Mouse (Mus musculus) stomach, postnatal 0 days (tissue): Measurements from ENCODE around the gene Guk1. TPM values are rescaled to one million over a fixed set of nuclear protein-coding genes. Genes with fewer than 3 reads are reported as not detected.

Experiments used
- ATAC-seq: fragments of 200-750 bp; cut with Nextera tagmentation; 2 replicates; pipeline ENCODE4 v1.8.0; 2017; ENCODE audit not compliant: low FRiP score, low TSS enrichment
- DNase-seq: peaks from one replicate; pipeline ENCODE4 v3.0.0-alpha.2; 2016; ENCODE audit warnings: low spot score
- H3K27ac ChIP-seq: fragments of 300-500 bp; sonication (generic); replicated peaks from 2 replicates; pipeline ENCODE4 v1.5.1; 2014; ENCODE audit warnings: mild to moderate bottlenecking, control low read depth
- H3K27me3 ChIP-seq: fragments of 300-500 bp; sonication (generic); 2 replicates; pipeline ENCODE4 v1.6.1; 2014; ENCODE audit warnings: low read length; ENCODE audit not compliant: control insufficient read depth, insufficient read depth
- H3K36me3 ChIP-seq: fragments of 300-500 bp; sonication (generic); 2 replicates; pipeline ENCODE4 v1.6.1; 2014; ENCODE audit warnings: low read length, mixed read lengths; ENCODE audit not compliant: control insufficient read depth, insufficient read depth
- H3K4me1 ChIP-seq: fragments of 300-500 bp; sonication (generic); replicated peaks from 2 replicates; pipeline ENCODE4 v1.6.1; 2014; ENCODE audit warnings: antibody characterized with exemption; ENCODE audit not compliant: control insufficient read depth, insufficient read depth
- H3K4me2 ChIP-seq: fragments of 300-500 bp; sonication (generic); replicated peaks from 2 replicates; pipeline ENCODE4 v1.6.1; 2014; ENCODE audit warnings: low read depth, mild to moderate bottlenecking, control low read depth, moderate library complexity
- H3K4me3 ChIP-seq: fragments of 300-500 bp; sonication (generic); 2 replicates; pipeline ENCODE4 v1.5.1; 2014; ENCODE audit warnings: low read depth, low read length, control low read depth
- H3K9ac ChIP-seq: fragments of 300-500 bp; sonication (generic); 2 replicates; pipeline ENCODE4 v1.6.1; 2014; ENCODE audit warnings: mild to moderate bottlenecking, low read length, control low read depth, mixed read lengths
- H3K9me3 ChIP-seq: fragments of 300-500 bp; sonication (generic); 2 replicates; pipeline ENCODE4 v1.6.1; 2016; ENCODE audit warnings: low read length; ENCODE audit not compliant: control insufficient read depth
- CTCF ChIP-seq: IDR thresholded peaks from 2 replicates; pipeline ENCODE4 v1.5.1; 2016; ENCODE audit warnings: antibody characterized with exemption, low read depth, mild to moderate bottlenecking, moderate library complexity
- EP300 ChIP-seq: optimal IDR thresholded peaks from 2 replicates; pipeline ENCODE3; 2016; ENCODE audit warnings: antibody characterized with exemption
- WGBS: fragments of 180-500 bp; shearing (Covaris S2); extraction: QIAGEN DNeasy Blood & Tissue Kit; methylation state at CpG from one replicate; pipeline ENCODE4 v1.1.7; 2014; 5-methylcytosine and 5-hydroxymethylcytosine counted together
- polyA plus RNA-seq: library from polyadenylated mRNA; unstranded; fragments of >200 nt; fragmentation: Nextera tagmentation; extraction: Ambion mirVana; gene quantifications from 2 replicates; pipeline ENCODE4 v1.2.1, GENCODE M21; 2015

The Guk1 gene
- polyA plus RNA-seq, 1 experiment from 2014 or later, result 176 TPM

DNA sequence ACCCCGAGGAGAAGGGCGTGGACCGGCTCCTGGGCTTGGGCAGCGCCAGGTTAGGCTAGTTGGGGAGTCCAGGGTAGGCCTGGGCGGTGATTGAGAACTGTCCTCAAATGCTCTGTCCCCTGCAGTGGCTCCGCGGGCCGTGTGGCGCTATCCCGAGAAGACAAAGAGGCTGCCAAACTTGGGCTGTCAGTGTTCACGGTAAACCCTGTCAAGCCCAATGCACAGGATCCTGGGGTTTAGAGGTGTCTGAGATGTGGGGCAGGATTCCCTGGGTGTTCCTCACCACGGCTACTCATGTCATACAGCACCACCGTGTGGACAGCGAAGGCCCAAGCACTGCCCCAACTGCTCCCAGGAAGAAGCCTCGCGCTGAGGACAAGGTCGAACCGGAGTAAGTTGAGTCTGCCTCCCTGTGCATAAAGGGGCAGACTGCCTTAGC, 17.0 kb upstream of the Guk1 start:
- peak overlapping the region; percentile 81 for H3K4me2 ChIP-seq
- H3K36me3 ChIP-seq, result peaks cover 18% of the 10 kb centered on the region
- DNase-seq (peak; percentile 86), ATAC-seq (peak; percentile 82)
- peak overlapping the region; percentile 89 for H3K9ac ChIP-seq
- WGBS, result 6% methylated on average over 18 of the region's 18 CpGs
- no peaks in the 10 kb centered on the region for H3K9me3 ChIP-seq
- H3K4me1 ChIP-seq, result no peaks in the 10 kb centered on the region
- no peaks in the 10 kb centered on the region for H3K27me3 ChIP-seq
- TF ChIP-seq CTCF (peak; percentile 86), EP300 (no peak)
- peak overlapping the region; percentile 96 for H3K27ac ChIP-seq
- peak overlapping the region; percentile 93 for H3K4me3 ChIP-seq

DNA sequence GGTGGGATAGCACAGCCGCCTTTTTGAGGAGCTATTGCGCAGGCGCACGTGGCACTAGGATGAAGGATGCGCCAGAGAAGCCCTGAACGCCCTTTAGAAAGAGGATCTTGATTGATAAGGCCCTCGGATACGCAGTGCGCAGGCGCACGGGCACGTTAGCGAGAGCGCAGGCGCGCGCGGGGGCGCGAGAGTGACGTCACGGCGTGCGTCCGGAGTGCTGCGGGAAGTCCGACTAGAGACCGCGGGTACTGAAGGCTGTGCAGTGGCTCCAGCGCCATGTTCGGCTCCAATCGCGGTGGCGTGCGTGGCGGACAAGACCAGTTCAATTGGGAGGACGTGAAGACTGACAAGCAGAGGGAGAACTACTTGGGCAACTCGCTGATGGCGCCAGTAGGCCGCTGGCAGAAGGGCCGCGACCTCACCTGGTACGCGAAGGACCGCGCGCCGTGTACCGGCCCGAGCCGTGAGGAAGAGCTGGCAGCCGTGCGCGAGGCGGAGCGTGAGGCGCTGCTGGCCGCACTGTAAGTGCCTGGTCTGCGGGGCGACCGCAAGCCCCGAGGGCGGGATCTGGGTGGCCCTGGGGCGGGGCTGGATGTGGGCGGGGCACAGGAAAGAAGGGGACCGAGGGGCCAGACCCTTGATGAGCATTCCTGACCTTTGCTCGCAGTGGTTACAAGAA, 16.3 kb upstream of the Guk1 start, which contains the start of gene 2310033P09Rik:
Gene 2310033P09Rik (plus strand): TSS at position 169 of the 679 bp plus-strand sequence.
- H3K9ac ChIP-seq, result peak within 1 kb of the TSS; percentile 89
- DNase-seq, result peak; percentile 95
- peak within 1 kb of the TSS; percentile 93 for H3K4me3 ChIP-seq
- no peaks in the 10 kb centered on the region for H3K9me3 ChIP-seq
- peaks cover 18% of the 10 kb centered on the region for H3K36me3 ChIP-seq
- H3K27ac ChIP-seq, result peak within 1 kb of the TSS; percentile 96
- H3K27me3 ChIP-seq, result no peaks in the 10 kb centered on the region
- no peaks in the 10 kb centered on the region for H3K4me1 ChIP-seq
- H3K4me2 ChIP-seq, result peak within 1 kb of the TSS; percentile 81
- WGBS, result under 1% methylated on average over 66 of the region's 67 CpGs
- ATAC-seq, result peak; percentile 84
- TF ChIP-seq EP300, result no peak
- TF ChIP-seq CTCF, result peak; percentile 26; the same call in 1 of the 2 replicates

DNA sequence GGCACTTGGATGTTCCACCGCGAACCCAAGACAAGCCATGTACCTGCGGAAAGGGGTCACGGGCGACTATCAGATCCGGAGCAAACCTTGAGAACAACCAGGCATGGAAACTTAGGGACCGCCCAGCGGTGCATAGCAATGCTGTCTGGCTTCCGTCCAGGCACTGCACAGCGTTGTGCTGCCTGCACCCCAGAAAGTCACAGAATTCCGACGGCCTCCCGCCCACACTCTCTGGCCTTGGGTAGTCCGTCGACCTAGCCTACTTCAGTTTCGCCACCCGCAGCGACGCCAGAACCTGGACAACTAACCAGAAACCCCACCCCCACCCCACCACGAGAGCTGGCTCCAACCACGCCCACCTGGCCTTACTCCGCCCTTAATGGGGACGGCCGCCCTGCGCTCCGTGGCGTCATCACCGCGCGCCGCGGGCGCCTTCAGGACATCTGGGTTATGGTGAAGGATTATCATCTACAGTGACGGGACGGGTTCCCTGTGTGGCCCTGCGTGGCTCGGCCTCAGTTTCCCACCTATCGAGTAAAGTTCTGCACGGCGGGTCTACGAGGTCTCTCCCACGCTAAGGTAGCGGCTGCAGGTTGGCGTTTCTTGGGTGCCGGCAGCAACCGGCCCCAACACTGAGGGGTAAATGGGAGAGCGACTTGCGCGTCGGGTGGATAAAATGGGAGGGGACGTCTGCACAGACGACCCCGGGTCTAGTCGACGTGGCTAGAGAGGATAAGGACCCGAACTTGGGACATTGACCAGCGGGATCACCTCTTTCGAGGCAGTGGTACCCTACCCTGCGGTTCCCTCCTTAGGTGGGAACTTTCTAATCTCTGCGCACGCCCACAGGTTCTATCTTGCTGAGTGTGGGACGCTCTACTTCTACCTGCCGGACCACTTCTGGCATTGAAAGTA, 10.3 kb upstream of the Guk1 start, which contains the start of gene Mrpl55:
Gene Mrpl55 (plus strand): TSS at position 406 of the 915 bp plus-strand sequence.
- H3K4me2 ChIP-seq, result peak within 1 kb of the TSS; percentile 82
- TF ChIP-seq CTCF (no peak), EP300 (no peak)
- peak within 1 kb of the TSS; percentile 87 for H3K9ac ChIP-seq
- H3K36me3 ChIP-seq, result peaks cover 4% of the 10 kb centered on the region; the same call in 1 of the 2 replicates
- H3K27ac ChIP-seq, result peak within 1 kb of the TSS; percentile 83
- no peaks in the 10 kb centered on the region for H3K27me3 ChIP-seq
- ATAC-seq (peak; percentile 94), DNase-seq (peak; percentile 97)
- under 1% methylated on average over 63 of the region's 63 CpGs for WGBS
- no peaks in the 10 kb centered on the region for H3K9me3 ChIP-seq
- H3K4me1 ChIP-seq, result 0 out of 2 replicates have a peak, but pooled peaks cover 2% of the 10 kb centered on the region
- H3K4me3 ChIP-seq, result peak within 1 kb of the TSS; percentile 85

DNA sequence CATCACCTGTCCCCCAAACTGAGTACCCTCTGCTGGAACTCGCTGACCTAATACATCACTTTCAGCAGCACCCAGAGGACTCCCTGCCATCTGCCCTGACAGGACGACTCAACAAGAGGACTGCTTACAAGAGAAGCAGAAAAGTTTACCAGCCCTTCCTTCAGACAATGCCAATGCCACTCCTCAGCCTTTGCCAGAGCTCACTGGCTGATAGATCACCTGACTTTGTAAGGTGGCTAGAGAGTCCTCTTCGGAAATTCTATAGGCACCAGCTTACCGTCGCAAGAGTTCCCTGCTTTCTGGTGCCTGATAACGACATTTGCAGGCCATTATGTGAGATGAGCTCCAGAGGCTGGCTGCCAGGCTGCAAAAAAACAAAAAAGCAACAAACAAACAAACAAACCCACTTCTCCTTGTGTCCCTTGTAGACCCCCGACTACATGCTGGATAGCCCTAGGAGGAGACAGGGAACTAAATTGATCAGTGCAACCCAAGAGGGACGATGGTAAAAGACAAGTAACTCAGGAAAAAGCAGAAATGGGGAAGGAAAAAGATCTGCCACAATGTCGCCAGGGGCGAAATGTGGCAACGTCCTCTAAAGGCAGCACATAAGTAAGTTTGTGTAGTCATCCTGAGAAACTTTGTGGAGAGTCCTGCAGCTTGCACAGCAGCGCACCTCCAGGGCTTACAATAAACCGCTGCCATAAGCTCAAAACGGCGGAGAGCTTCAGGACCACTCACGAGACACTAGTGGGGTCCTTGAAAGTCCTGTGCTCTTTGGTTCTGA, 9.4 kb upstream of the Guk1 start:
- no peak for DNase-seq
- 0 out of 2 replicates have a peak, but pooled peaks cover 2% of the 10 kb centered on the region for H3K4me1 ChIP-seq
- TF ChIP-seq CTCF (no peak), EP300 (no peak)
- peak overlapping the region; percentile 87 for H3K9ac ChIP-seq
- peak overlapping the region; percentile 82 for H3K4me2 ChIP-seq
- no peaks in the 10 kb centered on the region for H3K27me3 ChIP-seq
- H3K36me3 ChIP-seq, result peaks cover 2% of the 10 kb centered on the region; the same call in 1 of the 2 replicates
- ATAC-seq, result 0 out of 2 replicates have a peak, but pooled peaks have one; percentile 1
- WGBS, result 23% methylated on average over 16 of the region's 16 CpGs
- H3K9me3 ChIP-seq, result no peaks in the 10 kb centered on the region
- peak overlapping the region; percentile 83 for H3K27ac ChIP-seq
- peak overlapping the region; percentile 85 for H3K4me3 ChIP-seq

DNA sequence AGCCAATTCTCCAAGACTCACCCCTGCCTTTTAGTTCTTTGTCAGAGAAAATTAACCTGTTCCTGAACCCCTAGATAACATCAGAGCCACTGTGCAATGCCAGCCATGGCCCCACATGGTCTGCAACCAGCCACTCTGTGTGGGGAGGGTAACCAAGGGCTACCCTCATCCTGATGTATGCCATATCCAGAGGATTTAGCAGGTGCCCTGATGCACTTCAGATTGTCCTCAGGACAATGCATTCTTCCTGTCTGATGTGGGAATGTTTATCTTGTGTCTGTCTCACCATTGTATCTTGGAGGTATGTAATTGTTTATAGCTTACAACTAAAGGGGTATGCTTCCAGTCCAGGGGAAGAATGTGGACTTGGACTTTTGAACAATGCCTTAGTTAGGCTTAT, 4.2 kb upstream of the Guk1 start:
- no peak for DNase-seq
- H3K4me2 ChIP-seq, result no peak overlapping the region
- no peak overlapping the region for H3K9ac ChIP-seq
- no peak for ATAC-seq
- no peak overlapping the region for H3K4me3 ChIP-seq
- TF ChIP-seq CTCF (no peak), EP300 (no peak)
- H3K27me3 ChIP-seq, result no peaks in the 10 kb centered on the region
- H3K27ac ChIP-seq, result no peak overlapping the region
- H3K9me3 ChIP-seq, result no peaks in the 10 kb centered on the region
- no peaks in the 10 kb centered on the region for H3K36me3 ChIP-seq
- H3K4me1 ChIP-seq, result no peaks in the 10 kb centered on the region
